Mouse (Mus musculus): ENCODE data around the gene Hist1h2bj. TPM values are rescaled to one million over a fixed set of nuclear protein-coding genes. Genes with fewer than 3 reads are reported as not detected.

Gene Hist1h2bj
- 74.2 and 89.3 TPM in 2 replicates for polyA plus RNA-seq (2015; fragmentation: Nextera tagmentation; extraction: Ambion mirVana)

DNA sequence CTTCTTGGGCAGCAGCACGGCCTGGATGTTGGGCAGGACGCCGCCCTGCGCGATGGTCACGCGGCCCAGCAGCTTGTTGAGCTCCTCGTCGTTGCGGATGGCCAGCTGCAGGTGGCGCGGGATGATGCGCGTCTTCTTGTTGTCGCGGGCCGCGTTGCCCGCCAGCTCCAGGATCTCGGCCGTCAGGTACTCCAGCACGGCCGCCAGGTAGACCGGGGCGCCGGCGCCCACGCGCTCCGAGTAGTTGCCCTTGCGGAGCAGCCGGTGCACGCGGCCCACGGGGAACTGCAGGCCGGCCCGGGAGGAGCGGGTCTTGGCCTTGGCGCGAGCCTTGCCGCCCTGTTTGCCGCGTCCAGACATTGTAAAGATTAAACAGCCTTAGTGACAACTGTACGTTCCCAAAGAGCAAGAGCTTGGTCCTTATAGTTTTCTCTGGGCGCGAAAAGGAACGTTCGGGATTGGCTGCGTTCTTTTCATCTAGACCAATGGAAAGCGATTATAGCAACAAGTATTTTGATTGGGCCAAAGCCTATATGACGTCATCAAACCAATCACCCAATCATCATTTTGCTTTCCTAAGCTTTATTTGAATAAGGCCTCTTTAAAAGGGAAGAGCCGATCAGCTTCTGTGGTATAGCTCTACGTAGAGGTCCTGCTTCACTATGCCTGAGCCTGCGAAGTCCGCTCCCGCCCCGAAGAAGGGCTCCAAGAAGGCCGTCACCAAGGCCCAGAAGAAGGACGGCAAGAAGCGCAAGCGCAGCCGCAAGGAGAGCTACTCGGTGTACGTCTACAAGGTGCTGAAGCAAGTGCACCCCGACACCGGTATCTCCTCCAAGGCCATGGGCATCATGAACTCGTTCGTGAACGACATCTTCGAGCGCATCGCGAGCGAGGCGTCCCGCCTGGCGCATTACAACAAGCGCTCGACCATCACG, at the start of gene Hist1h2bj, which contains the start of gene Hist1h2ag:
TSS of gene Hist1h2bj (plus strand) at position 647 of the 935 bp plus-strand sequence.
TSS of gene Hist1h2ag (minus strand) at position 377 of the 935 bp plus-strand sequence.
- peak; percentile 98 for DNase-seq (ENCODE audit: low spot score)

DNA sequence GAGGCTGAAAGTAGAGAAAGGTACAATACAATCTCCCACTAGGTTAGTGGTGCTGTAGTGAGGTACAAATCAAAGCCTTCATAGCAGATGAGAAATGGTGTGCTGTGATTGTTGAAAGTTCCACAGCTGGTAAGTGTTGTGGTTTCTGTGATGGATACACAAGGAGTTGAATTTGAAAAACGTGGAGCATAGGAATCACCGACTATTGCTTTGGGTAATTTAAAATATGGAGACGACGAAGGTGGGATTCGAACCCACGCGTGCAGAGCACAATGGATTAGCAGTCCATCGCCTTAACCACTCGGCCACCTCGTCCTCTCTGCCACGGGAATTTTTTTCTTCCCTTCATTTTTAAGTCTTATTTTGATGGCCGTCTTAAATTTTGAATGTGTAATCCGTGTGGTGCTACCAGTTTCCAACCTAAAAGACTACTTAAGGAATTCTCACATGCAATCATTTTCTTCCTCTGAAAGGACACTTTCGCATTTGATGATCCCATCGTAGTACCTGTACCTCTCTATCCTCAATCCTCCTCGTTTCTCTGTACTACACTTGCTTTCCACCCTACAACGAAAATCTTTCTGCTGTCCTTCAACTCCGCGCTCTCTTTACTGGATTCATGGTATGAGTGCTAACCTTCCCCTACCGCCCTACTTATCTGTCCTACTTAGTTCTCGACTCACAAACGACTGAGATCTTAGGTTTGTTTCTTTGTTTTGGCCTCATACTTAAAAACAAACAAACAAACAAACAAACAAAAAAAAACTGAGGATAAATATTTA, 48.9 kb upstream of the Hist1h2bj start:
- peak; percentile 53 for DNase-seq (ENCODE audit: low spot score)

GRCm38 (mm10) chr13:21994896-21995295, 48.1 kb upstream of the Hist1h2bj start:
- no peak for DNase-seq (ENCODE audit: low spot score)

- DNase-seq (ENCODE audit: low spot score), result no peak
Observed at GRCm38 (mm10) chr13:21995331-21995914, 47.6 kb upstream of the Hist1h2bj start.

GRCm38 (mm10) chr13:21996101-21996839, 46.7 kb upstream of the Hist1h2bj start:
- DNase-seq (ENCODE audit: low spot score), result no peak

DNA sequence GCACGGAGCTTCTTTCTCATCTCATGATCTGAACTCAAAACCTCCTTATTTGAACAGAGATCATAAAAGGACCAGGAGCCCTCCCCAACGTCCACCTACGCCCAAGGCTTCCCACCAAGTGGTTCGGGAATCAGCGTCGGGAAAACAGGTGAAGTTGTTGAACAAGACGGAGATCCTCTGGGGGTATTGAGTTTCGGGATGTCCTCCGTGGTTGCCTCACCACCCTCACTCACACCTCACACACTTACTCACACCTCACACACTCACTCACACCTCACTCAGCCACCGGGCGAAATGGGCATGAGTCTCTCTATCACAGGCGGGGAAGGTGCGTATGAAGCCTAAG, 46.2 kb upstream of the Hist1h2bj start:
- no peak for DNase-seq (ENCODE audit: low spot score)

GRCm38 (mm10) chr13:21997201-21997820, 45.7 kb upstream of the Hist1h2bj start:
- no peak for DNase-seq (ENCODE audit: low spot score)

GRCm38 (mm10) chr13:21997821-21998220, 45.2 kb upstream of the Hist1h2bj start:
- no peak for DNase-seq (ENCODE audit: low spot score)

DNA sequence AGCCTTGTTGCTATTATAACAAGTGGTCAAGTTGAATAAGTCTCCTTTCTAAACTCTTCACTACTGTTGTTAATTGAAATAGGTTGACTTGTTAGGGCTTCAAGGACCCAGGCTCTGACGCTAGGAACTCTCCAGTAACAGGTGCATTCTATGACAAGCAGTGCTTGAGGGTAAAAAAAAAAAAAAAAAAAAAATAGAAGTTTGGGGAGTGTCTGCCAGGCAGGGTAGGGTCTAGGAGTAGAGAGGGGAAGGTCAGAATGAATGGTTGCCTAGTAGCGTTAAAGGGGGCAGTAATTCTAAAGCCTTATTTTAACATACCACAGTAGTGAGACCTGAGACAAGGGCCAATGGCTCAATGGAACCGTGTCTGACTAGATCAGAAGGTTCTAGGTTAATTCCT, 44.6 kb upstream of the Hist1h2bj start:
- DNase-seq (ENCODE audit: low spot score), result no peak

- DNase-seq (ENCODE audit: low spot score), result no peak
Observed at GRCm38 (mm10) chr13:21999147-21999546, 43.9 kb upstream of the Hist1h2bj start.

DNA sequence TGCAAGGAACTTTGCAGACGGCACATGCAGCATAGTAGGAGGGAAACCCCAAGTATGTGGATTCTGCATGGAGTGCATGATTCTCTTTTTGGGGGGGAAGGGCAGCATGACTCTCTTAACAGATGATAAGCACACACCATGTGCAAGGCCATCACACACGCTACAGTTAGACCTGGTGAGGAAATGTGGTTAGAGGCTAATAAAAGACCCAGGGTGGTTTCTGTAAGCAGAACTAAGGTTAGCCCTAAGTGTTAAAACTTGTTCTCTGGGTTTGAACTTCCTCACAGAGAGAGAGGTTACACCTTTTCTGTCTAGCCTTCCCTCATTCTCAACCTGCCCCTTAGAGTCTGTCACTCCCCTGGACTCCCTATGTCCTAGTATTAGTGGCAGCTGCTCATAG, 41.7 kb upstream of the Hist1h2bj start:
- no peak for DNase-seq (ENCODE audit: low spot score)

GRCm38 (mm10) chr13:22001823-22002222, 41.2 kb upstream of the Hist1h2bj start:
- DNase-seq (ENCODE audit: low spot score), result peak; percentile 57

GRCm38 (mm10) chr13:22005605-22006333, 37.2 kb upstream of the Hist1h2bj start:
- DNase-seq (ENCODE audit: low spot score), result peak; percentile 56

- DNase-seq (ENCODE audit: low spot score), result peak; percentile 55
Observed at GRCm38 (mm10) chr13:22006334-22007120, 36.5 kb upstream of the Hist1h2bj start.

DNA sequence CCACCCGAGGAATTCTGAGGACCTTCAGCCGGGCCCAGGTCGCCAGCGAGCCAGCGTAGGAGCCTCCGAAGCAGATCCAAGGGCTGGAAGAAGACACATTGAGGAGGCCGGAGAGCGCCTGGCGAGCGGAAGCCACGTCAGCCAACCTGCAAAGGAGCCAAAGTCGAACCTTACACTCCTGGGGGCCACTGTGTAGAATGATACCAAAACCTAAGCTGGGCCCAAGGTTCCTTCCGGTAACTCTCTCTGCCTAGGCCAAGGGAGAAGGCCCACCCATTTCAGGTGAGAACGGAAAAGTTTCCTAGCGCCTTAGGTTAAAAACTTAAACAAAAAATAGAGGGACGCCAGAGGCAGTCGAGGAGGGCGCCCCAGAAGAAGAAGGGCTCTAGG, 35.9 kb upstream of the Hist1h2bj start:
- DNase-seq (ENCODE audit: low spot score), result peak; percentile 1

DNA sequence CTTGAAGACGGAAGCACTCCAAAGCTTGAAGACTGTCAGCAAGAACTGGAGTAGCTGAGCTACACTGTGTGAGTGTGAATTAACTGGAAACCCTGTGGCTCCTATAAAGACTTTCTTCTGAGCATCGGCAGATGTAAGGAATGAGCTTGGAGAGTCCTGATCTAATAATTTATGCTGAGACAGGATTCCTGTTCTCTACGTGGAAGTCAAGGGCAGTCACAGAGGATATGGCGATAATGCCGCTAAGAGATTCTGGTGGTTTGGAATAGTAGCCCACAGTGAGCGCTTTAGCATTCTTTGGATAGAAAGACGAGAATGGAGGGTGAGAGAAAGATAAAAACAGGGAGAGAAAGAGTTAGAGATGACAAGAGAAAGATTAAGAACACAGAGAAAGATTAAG, 35.1 kb upstream of the Hist1h2bj start:
- DNase-seq (ENCODE audit: low spot score), result no peak

GRCm38 (mm10) chr13:22008707-22009106, 34.3 kb upstream of the Hist1h2bj start:
- no peak for DNase-seq (ENCODE audit: low spot score)

DNA sequence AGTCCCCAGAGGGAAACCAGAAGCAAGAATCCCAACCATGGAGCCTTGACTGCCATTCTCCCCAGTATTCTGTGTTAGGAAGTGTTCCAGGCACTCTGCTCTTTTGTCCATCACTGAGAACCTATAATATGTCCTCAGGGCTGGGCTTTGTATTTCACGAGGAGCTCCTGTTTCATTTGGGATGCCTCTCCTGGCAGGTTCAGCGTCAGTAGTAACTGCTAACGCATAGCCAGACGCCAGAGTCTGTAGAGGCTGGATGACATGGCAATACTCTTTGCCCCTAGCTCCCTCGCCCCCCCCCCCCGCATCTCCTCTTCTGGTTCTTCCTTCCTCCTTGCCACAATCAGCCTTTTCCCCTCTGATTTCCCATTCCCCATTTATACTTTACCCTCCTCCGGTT, 33.4 kb upstream of the Hist1h2bj start, which contains the start of gene Prss16:
TSS of gene Prss16 (minus strand) at position 101 of the 400 bp plus-strand sequence.
- no peak for DNase-seq (ENCODE audit: low spot score)

DNA sequence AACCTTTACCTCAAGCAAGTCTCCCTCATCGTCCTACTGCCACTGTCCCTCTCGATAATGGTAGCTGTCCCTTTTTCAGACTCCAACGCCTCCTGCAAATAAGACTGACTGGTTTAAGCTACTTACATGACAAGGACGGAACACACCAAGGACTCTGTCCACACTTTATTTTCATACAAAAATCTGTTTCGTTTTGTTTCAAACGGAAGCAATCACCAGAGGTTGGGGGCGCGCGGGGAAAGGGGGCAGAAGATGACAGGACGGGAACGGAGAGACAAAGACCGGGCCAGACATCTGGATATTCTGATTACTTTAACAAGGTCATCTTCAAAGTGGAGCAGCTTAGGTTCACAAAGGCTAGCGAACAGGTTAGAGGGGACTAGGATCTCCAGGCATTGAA, 29.3 kb upstream of the Hist1h2bj start:
- DNase-seq (ENCODE audit: low spot score), result no peak
